Mouse (Mus musculus) retina, adult 2 months (tissue): ENCODE results near the gene Dusp16.

Experiments used
- DNase-seq: peaks from one replicate; pipeline ENCODE4 v3.0.0-alpha.2; 2012; ENCODE audit warnings: low read depth, low spot score

Gene Dusp16

DNA sequence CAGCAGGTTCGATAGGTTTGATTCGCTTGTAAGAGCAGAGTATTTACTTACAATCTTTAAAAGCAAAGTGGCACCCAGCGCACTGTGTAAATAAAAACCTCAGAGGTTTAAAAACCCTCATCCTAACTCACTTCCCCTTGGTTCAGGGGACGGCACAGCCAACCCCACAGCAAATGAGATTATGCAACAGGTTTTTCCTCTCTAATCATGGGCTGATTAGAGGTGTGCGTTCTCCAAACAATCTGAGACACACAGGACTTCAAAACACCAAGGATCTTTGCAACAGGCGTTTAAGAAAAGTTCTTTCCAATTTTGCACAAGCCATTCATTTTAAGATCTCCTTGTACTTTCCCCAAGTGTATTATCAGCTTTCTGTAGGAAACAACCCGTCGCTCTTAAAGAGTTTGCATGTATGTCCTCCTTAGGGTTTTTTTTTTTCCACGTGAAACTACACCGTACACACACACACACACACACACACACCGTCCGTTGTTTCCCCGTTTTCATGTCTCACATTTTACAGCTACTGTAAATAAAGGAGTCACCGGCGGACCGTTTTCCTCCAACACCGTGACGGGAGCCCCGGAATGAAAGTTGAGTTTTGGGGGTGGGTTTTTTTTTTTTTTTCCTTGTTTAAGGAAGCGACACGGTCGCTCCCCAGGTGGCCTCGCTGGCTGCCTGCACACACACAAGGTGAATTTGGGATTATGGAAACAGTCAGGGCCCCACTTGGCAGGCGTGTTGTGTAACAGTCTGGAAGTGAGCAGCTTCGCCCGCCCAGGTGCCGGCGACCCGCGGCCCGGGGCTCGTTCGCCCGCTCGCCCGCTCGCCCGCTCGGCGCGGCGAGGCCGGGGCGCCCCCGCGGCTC is 940 bp downstream of the Dusp16 start:
- no peak for DNase-seq

DNA sequence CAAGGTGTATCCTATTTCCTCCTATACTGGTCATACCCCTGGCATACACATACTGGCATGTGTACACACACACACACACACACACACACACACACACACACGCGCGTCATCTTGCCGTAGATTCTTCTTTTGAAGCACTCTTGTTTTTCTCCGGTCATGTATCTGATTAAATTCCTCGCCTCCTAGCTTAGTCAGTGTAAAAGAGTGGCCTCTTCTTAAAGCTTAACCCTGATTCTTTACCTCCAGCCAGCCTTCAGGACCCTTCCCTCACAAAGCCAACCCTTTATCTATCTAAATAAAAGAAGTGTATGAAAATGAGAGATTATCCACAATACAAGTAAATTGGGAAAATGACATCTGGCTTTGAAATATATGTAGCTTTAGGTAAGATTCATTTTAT is 3.3 kb downstream of the Dusp16 start:
- DNase-seq: no peak

DNA sequence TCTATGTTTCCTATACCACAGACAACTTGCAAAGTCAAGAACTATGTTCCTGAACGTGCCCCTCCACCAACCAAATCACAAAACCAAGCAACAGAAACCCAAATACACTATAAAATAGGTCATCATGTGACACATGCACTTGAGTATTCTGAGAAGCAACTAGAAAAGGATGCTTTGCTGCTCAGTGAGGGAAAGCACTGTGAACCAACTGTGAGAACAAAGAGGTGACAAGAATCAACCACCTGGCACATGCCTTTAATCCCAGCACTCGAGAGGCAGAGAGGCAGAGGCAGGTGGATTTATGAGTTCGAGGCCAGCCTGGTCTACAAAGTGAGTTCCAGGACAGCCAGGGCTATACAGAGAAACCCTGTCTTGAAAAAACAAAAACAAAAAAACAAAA is 6.0 kb downstream of the Dusp16 start:
- no peak for DNase-seq

DNA sequence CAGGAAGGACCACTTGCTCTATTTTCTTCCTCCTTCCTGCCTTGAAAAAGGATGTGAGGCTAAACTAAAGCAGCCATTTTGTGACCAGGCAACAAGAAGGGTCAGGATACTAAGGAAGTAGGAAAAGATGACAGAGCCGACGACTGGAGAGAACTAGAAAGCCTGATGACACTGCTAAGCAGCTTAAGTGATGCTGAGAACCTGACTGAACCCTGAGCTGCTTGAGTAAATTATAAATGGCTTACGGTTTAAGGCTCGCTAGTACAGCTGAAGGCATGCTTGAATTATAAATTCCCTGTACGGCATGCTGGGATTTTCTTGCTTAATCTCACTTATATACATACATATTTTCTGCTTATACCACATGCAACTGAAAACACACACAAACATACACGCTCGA is 9.5 kb downstream of the Dusp16 start:
- DNase-seq: peak; percentile 66

DNA sequence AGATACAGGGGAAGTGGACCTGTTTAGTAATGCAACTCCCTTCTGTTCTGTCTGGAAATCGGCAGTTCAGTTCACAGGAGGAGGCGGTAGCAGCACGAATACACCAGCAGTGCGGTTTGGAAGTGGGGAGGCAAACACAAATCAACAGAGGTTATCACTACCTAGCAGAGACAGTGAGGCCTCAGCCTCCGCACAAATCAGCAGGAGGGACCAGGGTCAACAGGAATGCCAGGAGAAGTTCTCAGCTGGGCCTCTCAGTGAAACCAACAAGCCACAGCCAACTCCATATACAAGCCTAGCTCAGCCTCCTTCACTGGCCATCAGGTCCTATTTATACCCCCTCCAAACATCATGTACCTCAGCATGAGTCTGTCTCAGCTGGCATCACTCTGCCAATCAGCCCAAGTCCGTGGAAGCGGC is 10.9 kb downstream of the Dusp16 start:
- DNase-seq: no peak

GRCm38 (mm10) chr6:134780024-134780423 is 12.4 kb downstream of the Dusp16 start:
- DNase-seq: no peak

GRCm38 (mm10) chr6:134773961-134774360 is 18.5 kb downstream of the Dusp16 start:
- DNase-seq: no peak

DNA sequence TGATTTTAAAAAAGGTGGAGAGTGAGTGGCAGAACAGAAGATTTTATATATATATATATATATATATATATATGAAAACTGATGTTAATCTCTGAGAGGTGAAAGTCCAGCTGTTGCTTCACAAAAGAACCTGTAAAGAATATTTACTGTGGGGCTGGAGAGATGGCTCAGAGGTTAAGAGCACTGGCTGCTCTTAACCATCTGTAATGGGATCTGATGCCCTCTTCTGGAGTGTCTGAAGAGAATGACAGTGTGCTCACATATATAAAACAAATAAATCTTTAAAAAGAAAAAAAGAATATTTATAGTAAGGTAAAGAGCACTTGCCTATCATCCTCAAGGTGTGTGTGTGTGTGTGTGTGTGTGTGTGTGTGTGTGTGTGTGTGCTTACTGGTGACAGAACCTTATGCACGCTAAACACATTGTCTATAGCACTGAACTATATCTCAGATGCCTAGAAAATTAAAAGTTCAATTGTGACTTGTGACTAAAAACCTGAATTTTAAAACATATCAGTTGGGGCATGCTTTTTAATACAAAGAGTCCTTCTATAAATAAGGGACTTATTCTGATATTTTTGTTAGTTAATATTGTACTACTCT is 19.0 kb downstream of the Dusp16 start:
- no peak for DNase-seq

DNA sequence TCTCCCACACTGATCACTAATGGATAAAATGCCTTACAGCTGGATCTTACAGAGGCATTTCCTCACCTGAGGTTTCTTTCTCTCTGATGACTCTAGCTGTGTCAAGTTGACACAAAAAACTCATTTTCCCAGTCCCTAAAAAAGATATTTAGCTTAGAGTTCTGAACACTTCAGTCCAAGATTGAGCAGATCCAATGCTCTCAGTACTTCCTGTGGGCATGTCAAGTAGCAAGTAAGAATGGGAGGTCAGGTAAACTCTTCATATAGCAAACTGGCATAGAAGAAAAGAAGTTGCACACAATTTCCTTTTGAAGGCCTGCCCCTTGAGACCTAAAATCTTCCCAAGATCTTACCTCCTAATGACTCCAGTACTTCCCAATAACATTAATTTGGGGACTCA is 22.1 kb downstream of the Dusp16 start:
- DNase-seq: no peak

DNA sequence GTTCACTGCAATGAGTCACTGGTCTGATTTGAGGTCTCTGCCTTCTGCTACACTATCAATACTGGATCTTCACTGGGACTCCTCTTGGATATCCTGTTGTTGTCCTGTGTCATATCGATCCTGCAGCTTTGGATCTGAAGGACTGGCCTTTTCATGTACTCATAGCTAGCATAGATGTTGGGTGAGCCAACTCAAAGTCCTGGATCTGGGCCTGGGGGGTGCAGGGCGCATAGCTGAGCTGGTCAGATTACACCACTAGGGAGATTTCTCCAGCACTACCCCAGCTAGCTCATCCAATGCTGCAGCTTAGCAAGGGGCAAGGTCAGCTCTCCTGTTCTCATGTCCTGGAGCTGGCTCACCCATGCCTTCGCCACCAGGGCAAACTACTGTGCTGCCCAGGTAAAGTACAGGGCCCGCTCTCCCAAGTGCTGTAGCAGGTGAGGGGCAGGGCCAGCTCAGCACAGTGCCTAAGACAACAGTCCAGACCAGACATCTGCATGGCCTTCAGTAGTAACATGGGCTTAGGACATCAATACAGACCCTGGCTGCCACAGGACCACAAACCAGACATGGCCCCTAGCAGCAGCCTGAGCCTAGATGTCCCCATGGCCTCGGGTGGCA is 27.9 kb downstream of the Dusp16 start:
- DNase-seq: no peak

DNA sequence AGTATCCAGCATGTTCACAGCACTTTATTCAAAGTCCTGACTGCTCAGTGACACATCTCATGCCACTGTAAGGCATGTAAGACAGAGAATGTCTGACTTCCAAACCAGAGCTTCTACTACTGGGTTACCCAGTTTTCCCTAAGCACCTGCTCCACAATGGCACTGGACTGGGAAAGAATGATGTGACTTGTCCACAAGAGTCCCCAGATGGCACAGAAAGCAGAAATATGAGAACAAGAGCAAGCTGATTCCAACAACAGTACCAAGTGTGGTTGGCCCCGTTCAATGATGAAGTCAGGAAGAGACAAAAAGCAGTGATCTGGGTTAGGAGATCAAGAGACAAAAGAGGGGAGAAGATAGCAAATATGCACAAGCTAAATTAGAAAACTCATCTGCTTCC is 29.0 kb downstream of the Dusp16 start:
- DNase-seq: no peak

DNA sequence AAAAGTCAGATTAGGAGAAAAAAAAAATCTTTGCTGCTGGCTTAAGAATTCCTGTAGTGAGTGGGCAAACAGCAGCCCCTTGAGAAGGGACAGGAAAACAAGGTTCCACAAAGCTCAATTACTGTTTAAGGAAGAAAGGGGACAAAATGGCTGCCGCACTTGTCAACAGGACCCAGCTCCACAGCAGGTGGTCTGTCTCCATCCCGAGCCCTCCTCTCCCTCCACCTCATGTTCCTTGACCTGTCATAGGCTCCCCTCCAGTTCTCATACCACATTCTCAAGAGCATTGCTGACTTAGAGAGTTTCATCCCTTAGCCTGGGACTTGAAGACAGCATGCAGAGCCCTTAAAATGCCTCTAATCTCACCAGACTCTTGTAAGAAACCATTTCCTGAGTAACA is 30.6 kb downstream of the Dusp16 start:
- DNase-seq: no peak

- DNase-seq: no peak
These were observed 31.4 kb downstream of the Dusp16 start for GRCm38 (mm10) chr6:134760926-134761544.

DNA sequence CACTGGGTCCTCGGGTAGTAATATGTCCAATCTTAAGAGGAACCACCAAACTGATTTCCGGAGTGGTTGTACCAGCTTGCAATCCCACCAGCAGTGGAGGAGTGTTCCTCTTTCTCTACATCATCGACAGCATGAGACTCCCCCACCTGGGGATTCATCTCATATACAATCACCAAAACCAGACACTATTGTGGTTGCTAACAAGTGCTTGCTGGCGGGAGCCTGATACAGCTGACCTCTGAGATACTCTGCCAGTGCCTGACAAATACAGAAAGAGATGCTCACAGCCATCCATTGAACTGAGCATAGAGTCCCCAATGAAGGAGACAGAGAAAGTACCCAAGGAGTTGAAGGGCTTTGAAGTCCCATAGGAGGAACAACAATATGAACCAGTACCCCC is 36.4 kb downstream of the Dusp16 start:
- DNase-seq: no peak

- DNase-seq: no peak
These were observed 38.6 kb downstream of the Dusp16 start for GRCm38 (mm10) chr6:134753858-134754257.

- no peak for DNase-seq
These were observed 39.0 kb downstream of the Dusp16 start for GRCm38 (mm10) chr6:134753412-134753811.

DNA sequence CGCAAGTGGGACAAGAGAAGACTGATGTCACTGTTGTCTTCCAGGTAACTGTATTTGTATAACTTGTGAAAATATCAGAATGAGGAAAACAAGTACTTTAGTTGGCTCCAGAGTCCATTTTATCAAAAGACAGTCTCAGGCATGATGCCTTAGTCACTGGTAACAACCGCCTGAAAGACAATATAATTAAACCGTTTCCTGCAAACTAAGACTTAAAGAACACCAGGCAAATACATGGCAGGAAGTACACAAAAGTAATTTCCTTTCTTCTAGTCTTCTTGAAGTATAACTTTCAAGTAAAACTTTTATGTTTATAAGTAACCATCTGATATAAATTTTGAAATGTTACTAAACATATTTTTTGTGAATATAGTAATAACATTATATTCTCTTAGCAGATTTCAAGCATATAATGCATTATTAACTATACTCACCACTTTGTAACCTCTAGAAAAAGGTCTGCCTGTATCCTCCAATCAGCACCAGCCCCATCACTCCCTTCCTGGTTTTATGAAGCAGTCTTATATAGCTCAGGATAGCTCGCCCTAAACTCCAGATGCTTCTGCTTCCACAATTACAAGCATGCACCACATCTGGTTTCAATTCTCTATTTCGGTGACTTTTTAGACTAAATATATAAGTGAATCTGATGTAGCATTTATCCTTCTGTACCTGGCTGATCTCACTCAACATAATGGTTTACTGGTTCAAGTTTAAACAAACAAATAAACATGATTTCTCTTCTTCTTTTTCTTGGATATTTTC is 40.4 kb downstream of the Dusp16 start:
- DNase-seq: no peak

DNA sequence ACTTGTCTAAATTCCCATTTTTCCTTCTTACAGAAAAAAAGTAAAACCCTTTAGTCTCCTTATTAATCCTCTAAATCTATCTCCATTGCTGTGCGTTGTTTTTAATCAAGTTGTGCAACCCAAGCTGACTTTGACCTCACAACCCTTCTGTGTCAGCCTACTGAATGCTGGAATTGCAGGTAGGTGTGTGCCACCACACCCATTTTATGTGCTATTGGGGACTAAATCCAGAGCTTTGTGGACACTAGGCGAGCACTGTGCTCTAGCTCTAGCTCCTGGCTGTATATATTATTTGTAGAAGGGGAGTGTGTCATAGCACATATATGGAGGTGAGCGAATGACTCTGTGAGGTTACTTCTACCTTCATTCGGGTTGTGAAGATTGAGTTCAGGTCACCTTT is 41.3 kb downstream of the Dusp16 start:
- DNase-seq: no peak

GRCm38 (mm10) chr6:134748126-134748525 is 44.3 kb downstream of the Dusp16 start:
- no peak for DNase-seq

DNA sequence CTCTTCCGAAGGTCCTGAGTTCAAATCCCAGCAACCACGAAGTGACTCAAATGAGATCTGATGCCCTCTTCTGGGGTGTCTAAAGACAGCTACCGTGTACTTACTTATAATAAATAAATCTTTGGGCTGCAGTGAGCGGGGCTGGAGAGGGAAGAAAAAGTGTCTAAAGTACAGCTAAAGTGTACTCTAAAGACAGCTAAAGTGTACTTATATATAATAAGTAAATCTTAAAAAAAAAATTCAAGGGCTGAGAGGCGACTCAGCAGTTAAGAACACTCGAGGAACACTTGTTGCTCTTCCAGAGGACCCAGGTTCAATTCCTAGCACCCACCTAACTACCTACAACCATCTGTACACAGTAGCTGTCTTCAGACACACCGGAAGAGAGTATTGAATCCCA is 46.5 kb downstream of the Dusp16 start:
- DNase-seq: no peak

GRCm38 (mm10) chr6:134743568-134743967 is 48.9 kb downstream of the Dusp16 start:
- DNase-seq: no peak

GRCm38 (mm10) chr6:134736853-134737252 is 55.6 kb downstream of the Dusp16 start:
- DNase-seq: no peak
